Mouse (Mus musculus) brain, adult 10 weeks (tissue): ENCODE results near the gene Ehmt2. TPM values are rescaled to one million over a fixed set of nuclear protein-coding genes. Genes with fewer than 3 reads are reported as not detected.

Experiments
- polyA plus RNA-seq: library from polyadenylated mRNA; stranded (reverse); fragments of 350-450 nt; fragmentation: Illumina TruSeq; extraction: RNeasy Lipid Tissue Mini Kit (QIAGEN cat#74804); gene quantifications from one replicate; pipeline ENCODE4 v1.2.3, GENCODE M21; 2015; ENCODE audit warnings: low read depth, low replicate concordance

Gene Ehmt2
- 122 TPM for polyA plus RNA-seq

GRCm38 (mm10) chr17:34898160-34898586 is at the start of gene Ehmt2, which contains the start of gene C2:
Ehmt2 (plus strand) TSS chr17:34898469.
C2 (minus strand) TSS chr17:34898265.

GRCm38 (mm10) chr17:34849722-34850516 is 48.4 kb upstream of the Ehmt2 start, which contains the start of the genes Skiv2l and Nelfe:
Skiv2l (minus strand) TSS chr17:34850210.
Nelfe (plus strand) TSS chr17:34850391.

DNA sequence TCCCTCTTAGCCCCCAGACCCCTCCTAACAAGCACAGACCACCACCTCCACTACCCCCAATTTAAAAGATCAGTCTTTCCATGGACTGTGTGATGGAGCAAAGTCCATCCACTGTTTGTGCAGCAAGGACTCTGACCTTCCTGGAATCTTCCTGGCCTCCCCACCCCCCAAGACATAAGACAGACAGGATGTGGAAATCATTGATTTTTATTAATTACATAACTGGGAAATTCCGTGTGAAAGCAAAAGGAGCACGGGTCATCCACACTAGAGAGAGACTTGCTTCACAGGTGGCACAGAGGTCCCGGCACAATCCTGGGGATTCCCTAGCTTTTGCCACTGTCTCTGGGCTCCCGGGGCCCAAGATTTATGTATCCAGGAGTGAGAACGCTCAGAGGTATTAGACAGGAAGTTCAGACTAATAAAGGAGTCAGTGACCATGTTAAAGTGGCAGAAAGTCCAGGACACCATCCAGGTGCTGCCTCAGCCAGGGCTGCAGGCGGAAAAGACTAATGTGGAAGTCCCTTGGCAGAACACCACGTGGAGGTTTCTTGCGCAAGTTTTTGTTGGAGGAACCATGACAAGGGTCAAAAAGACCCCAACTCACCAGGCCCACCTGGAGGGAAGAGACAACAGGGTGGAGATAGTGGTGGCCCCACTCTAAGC is 35.7 kb upstream of the Ehmt2 start, which contains the start of gene Cfb:
Gene Cfb (minus strand): TSS at position 103 of the 666 bp plus-strand sequence.

DNA sequence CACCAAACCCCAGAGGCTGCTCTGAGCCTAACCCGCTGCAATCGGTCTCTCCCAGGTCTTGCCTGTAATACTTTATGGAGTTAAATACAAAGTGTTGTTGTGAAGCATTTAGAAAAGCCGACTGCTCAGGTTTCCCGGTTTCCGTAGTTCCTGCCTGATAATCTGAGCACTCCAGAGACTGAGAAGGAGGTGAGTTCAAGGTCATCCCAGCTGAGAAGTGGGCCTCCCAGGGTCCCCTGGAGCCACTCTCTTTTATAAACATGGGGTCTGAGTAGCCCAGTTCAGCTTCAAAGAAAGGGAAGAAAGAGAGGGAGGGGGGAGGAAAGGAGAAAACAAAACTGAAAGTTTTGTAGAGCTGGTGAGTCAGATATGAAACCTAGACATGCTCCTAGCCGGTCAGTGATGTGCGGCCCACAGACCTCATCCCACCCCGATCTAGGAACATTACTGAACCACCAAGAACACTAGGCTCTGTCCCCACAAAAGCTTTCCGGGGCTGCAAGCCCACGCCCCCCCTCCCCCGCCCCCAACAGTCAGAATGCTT is 18.9 kb upstream of the Ehmt2 start, which contains the start of gene Zbtb12:
Gene Zbtb12 (plus strand): TSS at position 148 of the 544 bp plus-strand sequence.

GRCm38 (mm10) chr17:34881683-34882310 is 16.5 kb upstream of the Ehmt2 start, which contains the start of gene Gm20547:
Gm20547 (minus strand) TSS chr17:34882042.

DNA sequence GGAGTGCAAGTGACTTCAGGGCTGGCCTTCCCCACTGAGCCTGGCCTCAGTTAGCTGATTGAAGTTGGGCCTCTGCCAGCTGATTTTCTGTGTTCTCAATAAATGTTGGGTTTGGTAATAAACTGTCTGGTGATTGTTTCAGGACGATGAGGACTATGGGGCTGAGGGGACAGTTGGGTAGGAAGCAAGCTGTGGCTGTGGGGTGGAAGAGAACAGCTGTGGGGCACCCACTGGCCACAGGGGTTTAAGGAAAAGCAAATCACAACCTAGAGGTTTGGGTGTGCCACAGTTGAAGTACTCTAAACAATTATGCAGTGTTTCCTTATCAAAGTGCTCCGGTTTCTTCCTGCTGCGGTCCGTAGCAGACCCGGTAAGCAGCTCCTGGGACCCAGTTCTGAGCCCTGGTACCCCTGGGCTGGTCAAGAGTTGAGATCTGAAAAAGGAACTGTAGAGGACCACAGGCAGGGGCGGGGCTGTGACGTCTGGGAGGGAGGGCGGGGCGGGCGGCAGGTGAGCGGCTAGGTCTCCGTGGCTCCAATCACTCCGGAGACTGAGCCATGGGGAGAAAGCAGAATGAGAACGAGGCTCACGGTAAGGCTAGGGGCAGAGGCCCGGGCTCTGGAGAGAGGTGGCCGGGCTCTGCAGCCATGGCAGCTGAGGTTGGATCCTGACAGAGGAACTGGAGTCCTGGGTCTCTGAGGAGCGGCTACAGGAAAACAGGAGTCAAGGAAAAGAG is 15.8 kb downstream of the Ehmt2 start, which contains the start of gene Slc44a4:
Gene Slc44a4 (plus strand): TSS at position 537 of the 736 bp plus-strand sequence.

GRCm38 (mm10) chr17:34931061-34931734 is 32.9 kb downstream of the Ehmt2 start, which contains the start of gene Neu1:
Neu1 (plus strand) TSS chr17:34931253.

GRCm38 (mm10) chr17:34959130-34959778 is 61.0 kb downstream of the Ehmt2 start, which contains the start of gene Hspa1b:
Hspa1b (minus strand) TSS chr17:34959238.

Other genes starting within 250 kb of the Ehmt2 start
- gene Tnxb, start 227.9 kb upstream of the Ehmt2 start, polyA plus RNA-seq = 0.86 TPM
- 10.9 TPM for gene C4b, start 154.6 kb upstream of the Ehmt2 start, polyA plus RNA-seq
- not detected for gene Cyp21a1, start 93.9 kb upstream of the Ehmt2 start, polyA plus RNA-seq
- gene Stk19, start 61.5 kb upstream of the Ehmt2 start, polyA plus RNA-seq = 67.9 TPM
- gene Dxo, start 61.5 kb upstream of the Ehmt2 start, polyA plus RNA-seq = 37.4 TPM
- 47.0 TPM for gene Skiv2l, start 48.3 kb upstream of the Ehmt2 start, polyA plus RNA-seq
- 35.3 TPM for gene Nelfe, start 48.1 kb upstream of the Ehmt2 start, polyA plus RNA-seq
- 0.31 TPM for gene Cfb, start 36.0 kb upstream of the Ehmt2 start, polyA plus RNA-seq
- gene Zbtb12, start 19.0 kb upstream of the Ehmt2 start, polyA plus RNA-seq = 5.7 TPM
- gene Gm20547, start 16.4 kb upstream of the Ehmt2 start, polyA plus RNA-seq = not detected
- 1.5 TPM for gene C2, start 204 bp upstream of the Ehmt2 start, polyA plus RNA-seq
- gene Slc44a4, start 16.0 kb downstream of the Ehmt2 start, polyA plus RNA-seq = 0.19 TPM
- 51.2 TPM for gene Neu1, start 32.8 kb downstream of the Ehmt2 start, polyA plus RNA-seq
- gene Hspa1b, start 60.8 kb downstream of the Ehmt2 start, polyA plus RNA-seq = 8.3 TPM
- not detected for gene Gm20481, start 71.4 kb downstream of the Ehmt2 start, polyA plus RNA-seq
- 8.4 TPM for gene Hspa1a, start 73.7 kb downstream of the Ehmt2 start, polyA plus RNA-seq
- gene Hspa1l, start 74.2 kb downstream of the Ehmt2 start, polyA plus RNA-seq = 0.36 TPM
- 26.4 TPM for gene Lsm2, start 83.4 kb downstream of the Ehmt2 start, polyA plus RNA-seq
- gene Vars, start 102.5 kb downstream of the Ehmt2 start, polyA plus RNA-seq = 22.8 TPM
- 0.71 TPM for gene Vwa7, start 118.1 kb downstream of the Ehmt2 start, polyA plus RNA-seq
- gene Sapcd1, start 129.5 kb downstream of the Ehmt2 start, polyA plus RNA-seq = not detected
- gene Msh5, start 148.3 kb downstream of the Ehmt2 start, polyA plus RNA-seq = 0.67 TPM
- 22.1 TPM for gene Clic1, start 151.5 kb downstream of the Ehmt2 start, polyA plus RNA-seq
- 19.3 TPM for gene Ddah2, start 160.6 kb downstream of the Ehmt2 start, polyA plus RNA-seq
- not detected for gene Ly6g6c, start 166.9 kb downstream of the Ehmt2 start, polyA plus RNA-seq
- gene Mpig6b, start 167.7 kb downstream of the Ehmt2 start, polyA plus RNA-seq = not detected
- 5.5 TPM for gene Ly6g6e, start 178.4 kb downstream of the Ehmt2 start, polyA plus RNA-seq
- gene Ly6g6d, start 179.6 kb downstream of the Ehmt2 start, polyA plus RNA-seq = 1.8 TPM
- 0.70 TPM for gene Ly6g6f, start 187.1 kb downstream of the Ehmt2 start, polyA plus RNA-seq
- gene Abhd16a, start 190.8 kb downstream of the Ehmt2 start, polyA plus RNA-seq = 106 TPM
- not detected for gene Ly6g5c, start 209.8 kb downstream of the Ehmt2 start, polyA plus RNA-seq
- not detected for gene Ly6g5b, start 217.0 kb downstream of the Ehmt2 start, polyA plus RNA-seq
- gene Gpank1, start 223.0 kb downstream of the Ehmt2 start, polyA plus RNA-seq = 24.9 TPM
- 221 TPM for gene Csnk2b, start 223.6 kb downstream of the Ehmt2 start, polyA plus RNA-seq
- 18.0 TPM for gene D17H6S53E, start 227.9 kb downstream of the Ehmt2 start, polyA plus RNA-seq
- not detected for gene Apom, start 233.6 kb downstream of the Ehmt2 start, polyA plus RNA-seq
- gene Bag6, start 236.7 kb downstream of the Ehmt2 start, polyA plus RNA-seq = 159 TPM